Mouse (Mus musculus): ENCODE measurements around the gene Ugt1a9.
"Not testable (repeated sequence)": the region's sequence is repeated elsewhere in the genome, so short reads cannot be mapped to it uniquely, and the experiment has no call there.

Ugt1a9 gene

GRCm38 (mm10) chr1:88192136-88192535 is 121.5 kb downstream of the Ugt1a9 start:
- no peak for DNase-seq

- no peak for DNase-seq
Observed at GRCm38 (mm10) chr1:88195687-88196086, 125.1 kb downstream of the Ugt1a9 start.

GRCm38 (mm10) chr1:88197443-88197842 is 126.8 kb downstream of the Ugt1a9 start:
- no peak for DNase-seq

- peak; percentile 64 for DNase-seq
Observed at GRCm38 (mm10) chr1:88199996-88200395, 129.4 kb downstream of the Ugt1a9 start.

GRCm38 (mm10) chr1:88200456-88200855 is 129.9 kb downstream of the Ugt1a9 start, which contains the start of gene Ugt1a2:
Ugt1a2 (plus strand) TSS chr1:88200601.
- no peak for DNase-seq

- DNase-seq: peak; percentile 89
Observed at GRCm38 (mm10) chr1:88205294-88205922, 134.8 kb downstream of the Ugt1a9 start, which contains the start of gene Dnajb3. Dnajb3 (minus strand) TSS chr1:88205782.

- no peak for DNase-seq
Observed at GRCm38 (mm10) chr1:88206843-88207479, 136.4 kb downstream of the Ugt1a9 start.

- DNase-seq: no peak
Observed at GRCm38 (mm10) chr1:88211812-88212211, 141.2 kb downstream of the Ugt1a9 start, which contains the start of gene Ugt1a1. Ugt1a1 (plus strand) TSS chr1:88211959.

- DNase-seq: no peak
Observed at GRCm38 (mm10) chr1:88212341-88213045, 141.9 kb downstream of the Ugt1a9 start.

GRCm38 (mm10) chr1:88213061-88213460 is 142.5 kb downstream of the Ugt1a9 start:
- no peak for DNase-seq

GRCm38 (mm10) chr1:88213766-88214461 is 143.3 kb downstream of the Ugt1a9 start:
- no peak for DNase-seq

GRCm38 (mm10) chr1:88214462-88214952 is 143.9 kb downstream of the Ugt1a9 start:
- no peak for DNase-seq

GRCm38 (mm10) chr1:88215466-88216380 is 145.1 kb downstream of the Ugt1a9 start:
- no peak for DNase-seq

GRCm38 (mm10) chr1:88216551-88216950 is 146.0 kb downstream of the Ugt1a9 start:
- DNase-seq: no peak

- DNase-seq: no peak
Observed at GRCm38 (mm10) chr1:88217144-88217543, 146.5 kb downstream of the Ugt1a9 start.

- DNase-seq: no peak
Observed at GRCm38 (mm10) chr1:88217576-88217975, 147.0 kb downstream of the Ugt1a9 start.

- DNase-seq: no peak
Observed at GRCm38 (mm10) chr1:88218051-88218450, 147.5 kb downstream of the Ugt1a9 start.

- DNase-seq: no peak
Observed at GRCm38 (mm10) chr1:88218591-88218990, 148.0 kb downstream of the Ugt1a9 start.

- DNase-seq: no peak
Observed at GRCm38 (mm10) chr1:88219054-88219453, 148.5 kb downstream of the Ugt1a9 start.

- DNase-seq: no peak
Observed at GRCm38 (mm10) chr1:88220336-88220735, 149.7 kb downstream of the Ugt1a9 start.

- DNase-seq: no peak
Observed at GRCm38 (mm10) chr1:88222216-88222615, 151.6 kb downstream of the Ugt1a9 start.

- not testable (repeated sequence) for DNase-seq
Observed at GRCm38 (mm10) chr1:88223011-88223515, 152.5 kb downstream of the Ugt1a9 start.
